In the genomic region with DNA sequence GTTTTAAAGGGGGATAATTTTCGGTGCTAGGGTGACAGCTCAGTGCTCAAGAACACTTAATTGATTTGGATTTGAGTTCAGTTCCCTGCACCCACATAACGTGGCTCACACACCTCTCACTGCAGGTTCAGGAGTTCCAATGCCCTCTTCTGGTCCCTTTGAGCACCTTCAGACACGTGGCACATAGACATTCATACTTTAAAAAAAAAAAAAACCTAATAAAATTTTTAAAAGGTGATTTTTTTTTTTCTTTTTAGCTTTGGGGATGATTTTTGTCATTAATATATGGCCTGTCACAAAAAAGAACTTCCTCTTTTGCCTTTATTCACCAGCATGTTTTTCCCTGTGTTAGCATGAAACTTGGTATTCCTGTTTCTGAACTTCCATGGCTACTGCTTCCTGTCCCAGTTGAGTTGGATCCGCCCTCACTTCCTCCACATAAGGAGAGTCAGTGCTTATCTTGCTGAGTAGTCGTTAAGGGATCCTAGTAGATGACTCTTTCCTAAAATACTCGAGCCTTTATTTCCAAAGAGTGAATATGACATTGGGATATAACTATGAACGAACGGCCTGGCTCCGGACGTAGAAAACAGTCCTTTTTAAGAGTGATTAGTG, we compare ENCODE assay signal across 14 mouse cellular contexts. TPM values are rescaled to one million over a fixed set of nuclear protein-coding genes. Genes with fewer than 3 reads are reported as not detected.
DNase-seq lines count a peak whose midpoint lies in the region; ATAC-seq and TF ChIP-seq lines count a peak whose summit lies in the region.
"Had no signal": no experiment of that assay in that cellular context is flagged by ENCODE, and none has a peak within 500 bp of the region (broad histone marks: within the 10 kb centered on the region; RNA-seq: fewer than 3 reads in every experiment).

No protein-coding gene starts in this region.

- H3K4me2 ChIP-seq in heart, embryonic 11.5 days = peak overlapping the region; percentile 85; the same call in 1 of the 2 replicates
- H3K4me2 ChIP-seq in CH12.LX (ENCODE audit: insufficient read depth, low read depth, poor library complexity, severe bottlenecking) = no peak overlapping the region
- H3K4me2 ChIP-seq in lung, embryonic 15.5 days = peak overlapping the region; percentile 75

- TF ChIP-seq CTCF in CH12.LX (conservative IDR thresholded peaks at IDR 0.05 in 1 of 2, IDR thresholded peaks at IDR 0.05 in 1 of 2; ENCODE audit: low read depth in 2 of 2, low read length in 2 of 2) = peak in 1 of 2 experiments; percentile 15; a peak in 1 of 4 replicates
- no peak for TF ChIP-seq CTCF in bone marrow macrophage, adult 2 months (IDR thresholded peaks at IDR 0.05; ENCODE audit: low read depth, low read length)

- no peak for TF ChIP-seq EP300 in CH12.LX (IDR thresholded peaks at IDR 0.05; ENCODE audit: low read length)

- H3K27ac ChIP-seq in heart, embryonic 11.5 days (ENCODE audit: low read depth, low read length) = no peak overlapping the region
- no peak overlapping the region for H3K27ac ChIP-seq in CH12.LX (ENCODE audit: insufficient read depth, low read depth)
- peak overlapping the region; percentile 87 for H3K27ac ChIP-seq in bone marrow macrophage, adult 2 months (ENCODE audit: insufficient read depth, low read depth, low read length)
- no peak overlapping the region for H3K27ac ChIP-seq in lung, embryonic 15.5 days
- H3K27ac ChIP-seq: forebrain, embryonic 13.5 days; hindbrain, postnatal 0 days; midbrain, embryonic 12.5 days had no signal

- WGBS in heart, embryonic 11.5 days (ENCODE audit: insufficient replicate concordance) = 80% methylated on average over 10 of the region's 10 CpGs
- WGBS in lung, embryonic 15.5 days = 69% methylated on average over 10 of the region's 10 CpGs

- ATAC-seq in heart, embryonic 11.5 days (replicated peaks; ENCODE audit: insufficient number of reproducible peaks, low FRiP score, low TSS enrichment) = no peak
- no peak for ATAC-seq in lung, embryonic 15.5 days (ENCODE audit: borderline replicate concordance, extremely low read depth, low FRiP score, low TSS enrichment)
- no peak for ATAC-seq in monocyte, adult 5-6 weeks (replicated peaks; ENCODE audit: insufficient number of reproducible peaks, low FRiP score, low TSS enrichment, poor library complexity, severe bottlenecking)
- ATAC-seq: forebrain, embryonic 13.5 days; hindbrain, postnatal 0 days had no signal

- TF ChIP-seq POLR2A in CH12.LX (IDR thresholded peaks at IDR 0.05; ENCODE audit: low read depth, low read length) = no peak
- TF ChIP-seq POLR2A in bone marrow macrophage, adult 2 months (IDR thresholded peaks at IDR 0.05; ENCODE audit: borderline replicate concordance, low read depth, low read length) = no peak

- H3K9me3 ChIP-seq in heart, embryonic 11.5 days (replicated peaks; ENCODE audit: control insufficient read depth, low read length) = no peaks in the 10 kb centered on the region
- H3K9me3 ChIP-seq in CH12.LX (replicated peaks; ENCODE audit: low read length) = no peaks in the 10 kb centered on the region
- no peaks in the 10 kb centered on the region for H3K9me3 ChIP-seq in lung, embryonic 15.5 days
- H3K9me3 ChIP-seq: forebrain, embryonic 13.5 days; midbrain, embryonic 12.5 days had no signal

- no peak overlapping the region for H3K9ac ChIP-seq in heart, embryonic 11.5 days (ENCODE audit: low read depth, low read length)
- no peak overlapping the region for H3K9ac ChIP-seq in CH12.LX (ENCODE audit: insufficient read depth, low read depth)
- no peak overlapping the region for H3K9ac ChIP-seq in lung, embryonic 15.5 days
- H3K9ac ChIP-seq: forebrain, embryonic 13.5 days; midbrain, embryonic 12.5 days had no signal

- H3K4me1 ChIP-seq in heart, embryonic 11.5 days (ENCODE audit: control insufficient read depth, insufficient read depth, low read length) = peaks cover 11% of the 10 kb centered on the region
- peaks cover 0 to 35% of the 10 kb centered on the region in 2 experiments; a peak in 1 of 4 replicates for H3K4me1 ChIP-seq in CH12.LX (ENCODE audit: control insufficient read depth in 1 of 2, insufficient read depth in 2 of 2)
- H3K4me1 ChIP-seq in bone marrow macrophage, adult 2 months (ENCODE audit: control insufficient read depth, insufficient read depth, low read length) = peaks cover 26% of the 10 kb centered on the region
- peaks cover 9% of the 10 kb centered on the region for H3K4me1 ChIP-seq in lung, embryonic 15.5 days

- H3K36me3 ChIP-seq in heart, embryonic 11.5 days (ENCODE audit: control insufficient read depth, insufficient read depth, low read length) = peaks cover 8% of the 10 kb centered on the region
- peaks cover 5 to 28% of the 10 kb centered on the region in 2 experiments for H3K36me3 ChIP-seq in CH12.LX (replicated peaks in 1 of 2; ENCODE audit: control insufficient read depth in 1 of 2, insufficient read depth in 1 of 2, low read length in 1 of 2)
- H3K36me3 ChIP-seq in lung, embryonic 15.5 days = peaks cover 12% of the 10 kb centered on the region; the same call in 1 of the 2 replicates
- H3K36me3 ChIP-seq: midbrain, embryonic 12.5 days had no signal

- no peak; the same call in 1 of the 2 replicates for TF ChIP-seq RAD21 in CH12.LX (IDR thresholded peaks at IDR 0.05; ENCODE audit: low read depth, low read length)

- intact Hi-C loops in heart, postnatal 14 days (cut with DNase I) = loop anchor here (5.0 kb wide), 1 partner anchor 47 kb away; no protein-coding TSS in a partner anchor
- intact Hi-C loops in left cerebral cortex, postnatal 14 days (cut with DNase I) = no loop called here

- no peaks in the 10 kb centered on the region for H3K27me3 ChIP-seq in heart, embryonic 11.5 days (ENCODE audit: control insufficient read depth, insufficient read depth, low read length)
- H3K27me3 ChIP-seq in CH12.LX (replicated peaks) = no peaks in the 10 kb centered on the region
- H3K27me3 ChIP-seq in lung, embryonic 15.5 days = no peaks in the 10 kb centered on the region
- H3K27me3 ChIP-seq: forebrain, embryonic 13.5 days; midbrain, embryonic 12.5 days had no signal

- DNase-seq in heart, postnatal 14 days = no peak
- DNase-seq in CH12.LX (ENCODE audit: extremely low read depth) = no peak
- no peak for DNase-seq in left cerebral cortex, postnatal 14 days (ENCODE audit: low spot score in 2 of 2)
- DNase-seq in adrenal gland, adult 2 months = no peak
- DNase-seq: cerebellum, adult 18-20 months; layer of hippocampus, adult 9-11 months; thymus, postnatal 4 days had no signal

- dilution Hi-C loops in CH12.LX (cut with MboI; ENCODE audit: extremely low pct_ligation_motif_present, extremely low pct_unique_long_range_greater_than_20kb, low sequenced_read_pairs) = no loop called here

- H3K4me3 ChIP-seq in heart, embryonic 11.5 days (ENCODE audit: low read depth, low read length) = peak overlapping the region; percentile 25; the same call in 1 of the 2 replicates
- H3K4me3 ChIP-seq in CH12.LX (replicated peaks in 1 of 3; ENCODE audit: low read depth in 2 of 3, low read length in 2 of 3, poor library complexity in 1 of 3) = no peak overlapping the region
- peak overlapping the region; percentile 39 for H3K4me3 ChIP-seq in bone marrow macrophage, adult 2 months (ENCODE audit: insufficient read depth, low read length)
- H3K4me3 ChIP-seq in lung, embryonic 15.5 days = no peak overlapping the region
- H3K4me3 ChIP-seq: forebrain, embryonic 13.5 days; midbrain, embryonic 12.5 days had no signal

- in situ Hi-C loops in CH12.LX (cut with MboI; ENCODE audit: low pct_ligation_motif_present, low pct_unique_long_range_greater_than_20kb, low sequenced_read_pairs) = no loop called here

- peaks cover 42% of the 10 kb centered on the region for H3K79me2 ChIP-seq in CH12.LX (replicated peaks; ENCODE audit: control insufficient read depth, extremely low read depth, insufficient read depth, poor library complexity, severe bottlenecking)

TF ChIP-seq in CH12.LX, 34 proteins besides CTCF, POLR2A, EP300 and RAD21:
- peak; percentile 39; the same call in 1 of the 2 replicates for TF ChIP-seq ZNF384 (IDR thresholded peaks at IDR 0.05; ENCODE audit: low read depth, low read length)
- TF ChIP-seq ZKSCAN1 (IDR thresholded peaks at IDR 0.05; ENCODE audit: borderline replicate concordance, low read depth, low read length) = no peak

RNA-seq across cellular contexts. Expression of a gene that starts 2.4 kb away (rescaled TPM):
- polyA plus RNA-seq in heart, embryonic 11.5 days (2014; fragmentation: Nextera tagmentation; extraction: Ambion mirVana) = 377 TPM in 2 replicates
- 100 to 1,000 TPM; 169 to 184 TPM for total RNA-seq in heart, postnatal 14 days (2021)
- total RNA-seq in CH12.LX (2012; rRNA removed) (65.5 and 67.2 TPM in 2 replicates), CH12.LX (2014; rRNA removed) (103 and 115 TPM in 2 replicates)
- 165 and 187 TPM in 2 replicates for polyA plus RNA-seq in CH12.LX (2012; ENCODE audit: insufficient read length, low read depth)
- 318 and 328 TPM in 2 replicates for polyA plus RNA-seq in bone marrow macrophage, adult 2 months (2012; ENCODE audit: insufficient read depth, insufficient read length, missing spikeins)
- polyA plus RNA-seq in lung, embryonic 15.5 days (2015; fragmentation: Nextera tagmentation; extraction: Ambion mirVana) = 402 and 407 TPM in 2 replicates
- total RNA-seq in left cerebral cortex, postnatal 14 days (2021) = 100 to 1,000 TPM; 205 to 213 TPM
- total RNA-seq in adrenal gland, adult 2 months (2021) = 100 to 1,000 TPM; 243 to 299 TPM
- 138 and 180 TPM in 2 replicates for polyA plus RNA-seq in adrenal gland, adult 2 months (2012; rRNA removed)
- 60.0 to 80.9 TPM (median 77.6 TPM) in 3 replicates for total RNA-seq in monocyte, adult 5-6 weeks (2017)

RNA-seq across cellular contexts. Expression of a gene that starts 25.8 kb away (rescaled TPM):
- polyA plus RNA-seq in heart, embryonic 11.5 days (2014; fragmentation: Nextera tagmentation; extraction: Ambion mirVana) = 13.4 and 14.2 TPM in 2 replicates
- total RNA-seq in heart, postnatal 14 days (2021) = 10 to 100 TPM; 31.8 to 31.9 TPM
- total RNA-seq in CH12.LX (2012; rRNA removed) (4.6 and 6.9 TPM in 2 replicates), CH12.LX (2014; rRNA removed) (3.5 and 4.5 TPM in 2 replicates)
- 3.1 TPM in 2 replicates for polyA plus RNA-seq in CH12.LX (2012; ENCODE audit: insufficient read length, low read depth)
- polyA plus RNA-seq in bone marrow macrophage, adult 2 months (2012; ENCODE audit: insufficient read depth, insufficient read length, missing spikeins) = 6.5 and 8.2 TPM in 2 replicates
- polyA plus RNA-seq in lung, embryonic 15.5 days (2015; fragmentation: Nextera tagmentation; extraction: Ambion mirVana) = 8.7 and 9.1 TPM in 2 replicates
- 10 to 100 TPM in 1 of 2 experiments, 1 to 10 TPM in 1; 9.9 to 11.2 TPM for total RNA-seq in left cerebral cortex, postnatal 14 days (2021)
- 10 to 100 TPM; 20.8 to 23.6 TPM for total RNA-seq in adrenal gland, adult 2 months (2021)
- 9.3 and 9.5 TPM in 2 replicates for polyA plus RNA-seq in adrenal gland, adult 2 months (2012; rRNA removed)
- total RNA-seq in monocyte, adult 5-6 weeks (2017) = 7.3 to 11.4 TPM (median 9.6 TPM) in 3 replicates

Comparison
In these comparisons a context has a peak if more than half of its experiments do, and no peak if none do; other contexts are left out.
1. H3K4me3 ChIP-seq: peak in heart, embryonic 11.5 days (single experiment) and bone marrow macrophage, adult 2 months (single experiment); none in CH12.LX (0 of 3) and lung, embryonic 15.5 days (single experiment).